In genomic region chr4:125880028-125880427, GRCm38 (mm10) we compare ENCODE assay signal across 29 mouse cellular contexts.
DNase-seq lines count a peak whose midpoint lies in the region; ATAC-seq lines count a peak whose summit lies in the region.
"Had no signal": no experiment of that assay in that cellular context is flagged by ENCODE, and none has a peak within 500 bp of the region (broad histone marks: within the 10 kb centered on the region; RNA-seq: fewer than 3 reads in every experiment).

No protein-coding gene starts in this region.

- no peaks in the 10 kb centered on the region for H3K4me1 ChIP-seq in midbrain, embryonic 11.5 days (ENCODE audit: control insufficient read depth, insufficient read depth, low read length)
- peaks cover 16% of the 10 kb centered on the region for H3K4me1 ChIP-seq in midbrain, embryonic 15.5 days
- H3K4me1 ChIP-seq: liver, embryonic 15.5 days had no signal

- peak; percentile 9 for DNase-seq in adrenal gland, postnatal 25 days
- DNase-seq in adrenal gland, postnatal 4 days (ENCODE audit: low spot score in 2 of 2): no peak
- peak; percentile 10 to 23 for DNase-seq in heart, postnatal 10 days
- DNase-seq in heart, postnatal 25 days (ENCODE audit: low spot score): no peak
- peak; percentile 72 for DNase-seq in midbrain, embryonic 11.5 days (ENCODE audit: low spot score, missing footprints)
- DNase-seq in 3T3-L1 (ENCODE audit: low read depth, low spot score): peak; percentile 2
- no peak for DNase-seq in frontal cortex, adult 2 months (ENCODE audit: extremely low spot score in 1 of 2, low spot score in 1 of 2)
- DNase-seq: cerebellum, adult 11 months; cerebellum, adult 9-10 months; cerebellum, postnatal 36 days; gastrocnemius, adult 2 months; gastrocnemius, postnatal 36 days; heart, adult 2 months; heart, postnatal 4 days; kidney, adult 18-20 months; kidney, postnatal 25 days; lung, embryonic 14.5 days; lung, postnatal 14 days; right cerebral cortex, postnatal 14 days; thymus, postnatal 4 days had no signal

- WGBS in midbrain, embryonic 11.5 days: 83% methylated on average over 6 of the region's 6 CpGs
- WGBS in midbrain, embryonic 15.5 days: 44% methylated on average over 6 of the region's 6 CpGs

- intact Hi-C loops in heart, postnatal 10 days (cut with DNase I): no loop called here
- intact Hi-C loops in heart, postnatal 25 days (cut with DNase I): no loop called here

- H3K4me2 ChIP-seq in midbrain, embryonic 11.5 days: no peak overlapping the region
- no peak overlapping the region for H3K4me2 ChIP-seq in midbrain, embryonic 15.5 days
- H3K4me2 ChIP-seq: forebrain, embryonic 15.5 days; heart, embryonic 13.5 days; kidney, embryonic 15.5 days; limb, embryonic 12.5 days; liver, embryonic 15.5 days; lung, embryonic 14.5 days had no signal

- H3K27ac ChIP-seq in midbrain, embryonic 11.5 days (ENCODE audit: low read depth, low read length): no peak overlapping the region
- no peak overlapping the region for H3K27ac ChIP-seq in midbrain, embryonic 15.5 days
- H3K27ac ChIP-seq: forebrain, embryonic 15.5 days; gastrocnemius, adult 2 months; heart, adult 2 months; heart, embryonic 13.5 days; kidney, embryonic 15.5 days; limb, embryonic 12.5 days; liver, embryonic 15.5 days; midbrain, embryonic 10.5 days had no signal

- H3K36me3 ChIP-seq in midbrain, embryonic 11.5 days (ENCODE audit: control insufficient read depth, insufficient read depth, low read length): no peaks in the 10 kb centered on the region
- H3K36me3 ChIP-seq in midbrain, embryonic 15.5 days (replicated peaks): no peaks in the 10 kb centered on the region
- H3K36me3 ChIP-seq: forebrain, embryonic 15.5 days; heart, embryonic 13.5 days; kidney, embryonic 15.5 days; limb, embryonic 12.5 days; liver, embryonic 15.5 days; midbrain, embryonic 10.5 days had no signal

- no peak for ATAC-seq in midbrain, embryonic 11.5 days (ENCODE audit: low FRiP score)
- no peak for ATAC-seq in midbrain, embryonic 15.5 days (replicated peaks)
- ATAC-seq: activated CD4-positive, CD25-positive, alpha-beta regulatory T cell, adult 4 months; CD4-positive, CD25-positive, alpha-beta regulatory T cell, adult 4 months; forebrain, embryonic 15.5 days had no signal

- H3K9me3 ChIP-seq in midbrain, embryonic 11.5 days (ENCODE audit: control insufficient read depth, low read length): no peaks in the 10 kb centered on the region
- no peaks in the 10 kb centered on the region for H3K9me3 ChIP-seq in midbrain, embryonic 15.5 days
- H3K9me3 ChIP-seq: forebrain, embryonic 15.5 days; heart, embryonic 13.5 days; kidney, embryonic 15.5 days; limb, embryonic 12.5 days; liver, embryonic 15.5 days; midbrain, embryonic 10.5 days had no signal

- no peaks in the 10 kb centered on the region for H3K27me3 ChIP-seq in midbrain, embryonic 11.5 days (ENCODE audit: control insufficient read depth, insufficient read depth, low read length)
- H3K27me3 ChIP-seq in midbrain, embryonic 15.5 days (replicated peaks): no peaks in the 10 kb centered on the region
- H3K27me3 ChIP-seq: forebrain, embryonic 15.5 days; kidney, embryonic 15.5 days; liver, embryonic 15.5 days had no signal

- H3K4me3 ChIP-seq in midbrain, embryonic 11.5 days (ENCODE audit: low read depth, low read length): no peak overlapping the region
- no peak overlapping the region for H3K4me3 ChIP-seq in midbrain, embryonic 15.5 days
- H3K4me3 ChIP-seq: forebrain, embryonic 15.5 days; gastrocnemius, adult 2 months; heart, adult 2 months; heart, embryonic 13.5 days; kidney, embryonic 15.5 days; limb, embryonic 12.5 days; liver, embryonic 15.5 days; midbrain, embryonic 10.5 days had no signal

- no peak overlapping the region for H3K9ac ChIP-seq in midbrain, embryonic 11.5 days (ENCODE audit: low read length)
- H3K9ac ChIP-seq in midbrain, embryonic 15.5 days: no peak overlapping the region
- H3K9ac ChIP-seq: forebrain, embryonic 15.5 days; heart, embryonic 13.5 days; kidney, embryonic 15.5 days; limb, embryonic 12.5 days; liver, embryonic 15.5 days; lung, embryonic 14.5 days had no signal

Comparison
In these comparisons a context has a peak if more than half of its experiments do, and no peak if none do; other contexts are left out.
1. DNase-seq: peak in adrenal gland, postnatal 25 days (single experiment), heart, postnatal 10 days (2 of 2), midbrain, embryonic 11.5 days (single experiment) and 3T3-L1 (single experiment); none in adrenal gland, postnatal 4 days (0 of 2), heart, postnatal 25 days (single experiment) and frontal cortex, adult 2 months (0 of 2).